Mouse (Mus musculus): ENCODE measurements at regions not wholly inside any gene's neighbourhood (a gene's known extent, or its start where the extent isn't known, plus 50 kb on each side); places are given as distances from the start of the nearest gene placed in this dataset.

GRCm38 (mm10) chr3:60789441-60789840, 213.2 kb upstream of the P2ry1 start:
- ATAC-seq (ENCODE audit: insufficient number of reproducible peaks, insufficient read depth, low FRiP score, low read depth): no peak
- WGBS: 74% methylated on average over 4 of the region's 4 CpGs
- no peaks in the 10 kb centered on the region for H3K36me3 ChIP-seq (ENCODE audit: control insufficient read depth, insufficient read depth, low read length)
- H3K9ac ChIP-seq (replicated peaks; ENCODE audit: low read depth, low read length): no peak overlapping the region
- no peaks in the 10 kb centered on the region for H3K9me3 ChIP-seq (ENCODE audit: control insufficient read depth, low read depth, low read length)
- no peaks in the 10 kb centered on the region for H3K27me3 ChIP-seq (ENCODE audit: control insufficient read depth, insufficient read depth, low read length)
- H3K27ac ChIP-seq (ENCODE audit: low read length): no peak overlapping the region
- no peak overlapping the region for H3K4me2 ChIP-seq (replicated peaks; ENCODE audit: low read depth, low read length)
- no peak overlapping the region for H3K4me3 ChIP-seq (ENCODE audit: low read depth, low read length)
- H3K4me1 ChIP-seq (ENCODE audit: control insufficient read depth, insufficient read depth, low read length): no peaks in the 10 kb centered on the region

GRCm38 (mm10) chr3:60792166-60792565, 210.4 kb upstream of the P2ry1 start:
- Histone ChIP-seq H3K4me1 (ENCODE audit: control insufficient read depth, insufficient read depth, low read length) (no peaks in the 10 kb centered on the region), H3K36me3 (ENCODE audit: control insufficient read depth, insufficient read depth, low read length) (no peaks in the 10 kb centered on the region), H3K4me3 (ENCODE audit: low read depth, low read length) (no peak overlapping the region), H3K9ac (replicated peaks; ENCODE audit: low read depth, low read length) (no peak overlapping the region), H3K27ac (ENCODE audit: low read length) (no peak overlapping the region), H3K27me3 (ENCODE audit: control insufficient read depth, insufficient read depth, low read length) (no peaks in the 10 kb centered on the region), H3K4me2 (replicated peaks; ENCODE audit: low read depth, low read length) (no peak overlapping the region), H3K9me3 (ENCODE audit: control insufficient read depth, low read depth, low read length) (no peaks in the 10 kb centered on the region)
- ATAC-seq (ENCODE audit: insufficient number of reproducible peaks, insufficient read depth, low FRiP score, low read depth): no peak
- WGBS: 83% methylated on average over 4 of the region's 4 CpGs

- Histone ChIP-seq H3K9ac (replicated peaks; ENCODE audit: low read depth, low read length) (no peak overlapping the region), H3K36me3 (ENCODE audit: control insufficient read depth, insufficient read depth, low read length) (no peaks in the 10 kb centered on the region), H3K4me1 (ENCODE audit: control insufficient read depth, insufficient read depth, low read length) (no peaks in the 10 kb centered on the region), H3K9me3 (ENCODE audit: control insufficient read depth, low read depth, low read length) (no peaks in the 10 kb centered on the region), H3K27ac (ENCODE audit: low read length) (no peak overlapping the region), H3K27me3 (ENCODE audit: control insufficient read depth, insufficient read depth, low read length) (no peaks in the 10 kb centered on the region), H3K4me3 (ENCODE audit: low read depth, low read length) (no peak overlapping the region), H3K4me2 (replicated peaks; ENCODE audit: low read depth, low read length) (no peak overlapping the region)
- no peak for ATAC-seq (ENCODE audit: insufficient number of reproducible peaks, insufficient read depth, low FRiP score, low read depth)
- WGBS: 92% methylated on average over 2 of the region's 2 CpGs
Observed at GRCm38 (mm10) chr3:60796207-60796606, 206.4 kb upstream of the P2ry1 start.

- Histone ChIP-seq H3K4me2 (replicated peaks; ENCODE audit: low read depth, low read length) (no peak overlapping the region), H3K4me1 (ENCODE audit: control insufficient read depth, insufficient read depth, low read length) (no peaks in the 10 kb centered on the region), H3K9me3 (ENCODE audit: control insufficient read depth, low read depth, low read length) (no peaks in the 10 kb centered on the region), H3K27ac (ENCODE audit: low read length) (no peak overlapping the region; the same call in 1 of the 2 replicates), H3K9ac (replicated peaks; ENCODE audit: low read depth, low read length) (no peak overlapping the region), H3K4me3 (ENCODE audit: low read depth, low read length) (no peak overlapping the region), H3K36me3 (ENCODE audit: control insufficient read depth, insufficient read depth, low read length) (no peaks in the 10 kb centered on the region), H3K27me3 (ENCODE audit: control insufficient read depth, insufficient read depth, low read length) (no peaks in the 10 kb centered on the region)
- no peak for ATAC-seq (ENCODE audit: insufficient number of reproducible peaks, insufficient read depth, low FRiP score, low read depth)
- WGBS: 78% methylated on average over 6 of the region's 6 CpGs
Observed at GRCm38 (mm10) chr3:60797808-60798207, 204.8 kb upstream of the P2ry1 start.

GRCm38 (mm10) chr3:60798461-60798860, 204.1 kb upstream of the P2ry1 start:
- Histone ChIP-seq H3K9me3 (ENCODE audit: control insufficient read depth, low read depth, low read length) (no peaks in the 10 kb centered on the region), H3K36me3 (ENCODE audit: control insufficient read depth, insufficient read depth, low read length) (no peaks in the 10 kb centered on the region), H3K4me1 (ENCODE audit: control insufficient read depth, insufficient read depth, low read length) (no peaks in the 10 kb centered on the region), H3K9ac (replicated peaks; ENCODE audit: low read depth, low read length) (no peak overlapping the region), H3K4me2 (replicated peaks; ENCODE audit: low read depth, low read length) (no peak overlapping the region), H3K27ac (ENCODE audit: low read length) (no peak overlapping the region; the same call in 1 of the 2 replicates), H3K4me3 (ENCODE audit: low read depth, low read length) (no peak overlapping the region), H3K27me3 (ENCODE audit: control insufficient read depth, insufficient read depth, low read length) (no peaks in the 10 kb centered on the region)
- no peak for ATAC-seq (ENCODE audit: insufficient number of reproducible peaks, insufficient read depth, low FRiP score, low read depth)
- WGBS: 77% methylated on average over 2 of the region's 2 CpGs

- 77% methylated on average over 5 of the region's 5 CpGs for WGBS
- Histone ChIP-seq H3K27ac (ENCODE audit: low read length) (no peak overlapping the region; the same call in 1 of the 2 replicates), H3K27me3 (ENCODE audit: control insufficient read depth, insufficient read depth, low read length) (no peaks in the 10 kb centered on the region), H3K36me3 (ENCODE audit: control insufficient read depth, insufficient read depth, low read length) (no peaks in the 10 kb centered on the region), H3K4me2 (replicated peaks; ENCODE audit: low read depth, low read length) (no peak overlapping the region), H3K4me1 (ENCODE audit: control insufficient read depth, insufficient read depth, low read length) (no peaks in the 10 kb centered on the region), H3K9me3 (ENCODE audit: control insufficient read depth, low read depth, low read length) (no peaks in the 10 kb centered on the region), H3K4me3 (ENCODE audit: low read depth, low read length) (no peak overlapping the region), H3K9ac (replicated peaks; ENCODE audit: low read depth, low read length) (no peak overlapping the region)
- ATAC-seq (ENCODE audit: insufficient number of reproducible peaks, insufficient read depth, low FRiP score, low read depth): no peak
Observed at GRCm38 (mm10) chr3:60798862-60799261, 203.7 kb upstream of the P2ry1 start.

GRCm38 (mm10) chr3:60804711-60805293, 197.8 kb upstream of the P2ry1 start:
- Histone ChIP-seq H3K36me3 (ENCODE audit: control insufficient read depth, insufficient read depth, low read length) (no peaks in the 10 kb centered on the region), H3K9ac (replicated peaks; ENCODE audit: low read depth, low read length) (no peak overlapping the region), H3K4me3 (ENCODE audit: low read depth, low read length) (no peak overlapping the region), H3K4me1 (ENCODE audit: control insufficient read depth, insufficient read depth, low read length) (no peaks in the 10 kb centered on the region), H3K9me3 (ENCODE audit: control insufficient read depth, low read depth, low read length) (no peaks in the 10 kb centered on the region), H3K4me2 (replicated peaks; ENCODE audit: low read depth, low read length) (no peak overlapping the region), H3K27me3 (ENCODE audit: control insufficient read depth, insufficient read depth, low read length) (no peaks in the 10 kb centered on the region), H3K27ac (ENCODE audit: low read length) (no peak overlapping the region)
- 76% methylated on average over 3 of the region's 3 CpGs for WGBS
- ATAC-seq (ENCODE audit: insufficient number of reproducible peaks, insufficient read depth, low FRiP score, low read depth): no peak

GRCm38 (mm10) chr3:60811924-60812323, 190.7 kb upstream of the P2ry1 start:
- no peak for ATAC-seq (ENCODE audit: insufficient number of reproducible peaks, insufficient read depth, low FRiP score, low read depth)
- 51% methylated on average over 5 of the region's 5 CpGs for WGBS
- no peaks in the 10 kb centered on the region for H3K27me3 ChIP-seq (ENCODE audit: control insufficient read depth, insufficient read depth, low read length)

GRCm38 (mm10) chr3:60813485-60813884, 189.1 kb upstream of the P2ry1 start:
- H3K9me3 ChIP-seq (ENCODE audit: control insufficient read depth, low read depth, low read length): no peaks in the 10 kb centered on the region
- H3K4me3 ChIP-seq (ENCODE audit: low read depth, low read length): no peak overlapping the region
- no peak overlapping the region for H3K9ac ChIP-seq (replicated peaks; ENCODE audit: low read depth, low read length)
- H3K27ac ChIP-seq (ENCODE audit: low read length): no peak overlapping the region
- H3K4me1 ChIP-seq (ENCODE audit: control insufficient read depth, insufficient read depth, low read length): no peaks in the 10 kb centered on the region
- no peaks in the 10 kb centered on the region for H3K36me3 ChIP-seq (ENCODE audit: control insufficient read depth, insufficient read depth, low read length)
- WGBS: 68% methylated on average over 3 of the region's 3 CpGs
- no peak for ATAC-seq (ENCODE audit: insufficient number of reproducible peaks, insufficient read depth, low FRiP score, low read depth)
- H3K27me3 ChIP-seq (ENCODE audit: control insufficient read depth, insufficient read depth, low read length): no peaks in the 10 kb centered on the region
- H3K4me2 ChIP-seq (replicated peaks; ENCODE audit: low read depth, low read length): no peak overlapping the region

More at GRCm38 (mm10) chr3:60811924-60812323, 190.7 kb upstream of the P2ry1 start:
- Histone ChIP-seq H3K4me1 (ENCODE audit: control insufficient read depth, insufficient read depth, low read length) (no peaks in the 10 kb centered on the region), H3K9me3 (ENCODE audit: control insufficient read depth, low read depth, low read length) (no peaks in the 10 kb centered on the region), H3K4me2 (replicated peaks; ENCODE audit: low read depth, low read length) (no peak overlapping the region), H3K4me3 (ENCODE audit: low read depth, low read length) (no peak overlapping the region), H3K9ac (replicated peaks; ENCODE audit: low read depth, low read length) (no peak overlapping the region), H3K36me3 (ENCODE audit: control insufficient read depth, insufficient read depth, low read length) (no peaks in the 10 kb centered on the region), H3K27ac (ENCODE audit: low read length) (no peak overlapping the region)
